8 mouse cellular contexts compared by ENCODE assay signal in the genomic region with DNA sequence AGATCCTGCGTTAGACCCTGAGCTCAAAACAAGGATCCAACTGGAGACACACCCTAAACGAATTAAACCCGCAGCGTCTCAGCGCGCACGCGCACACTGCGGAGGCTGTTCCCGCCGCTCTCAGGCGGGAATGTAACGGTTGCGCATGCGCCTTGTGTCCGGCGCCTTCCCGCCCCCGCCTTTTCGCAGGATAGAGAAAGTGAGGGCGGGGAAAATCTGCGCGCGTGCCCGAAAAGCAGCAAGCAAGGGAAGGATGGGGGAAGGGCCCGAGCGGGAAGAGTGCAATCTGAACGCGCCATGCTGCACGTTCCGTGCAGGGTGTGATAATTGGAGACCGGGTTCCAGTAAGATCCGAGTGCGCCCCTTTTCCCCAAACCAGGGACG. TPM values are rescaled to one million over a fixed set of nuclear protein-coding genes. Genes with fewer than 3 reads are reported as not detected.
DNase-seq lines count a peak whose midpoint lies in the region; ATAC-seq lines count a peak whose summit lies in the region.

No protein-coding gene starts in this region.

- H3K27me3 ChIP-seq in embryonic facial prominence, embryonic 11.5 days (ENCODE audit: control insufficient read depth, insufficient read depth, low read length), result no peaks in the 10 kb centered on the region
- H3K27me3 ChIP-seq in limb, embryonic 10.5 days (ENCODE audit: low read depth, poor library complexity, severe bottlenecking), result no peaks in the 10 kb centered on the region
- no peaks in the 10 kb centered on the region for H3K27me3 ChIP-seq in midbrain, embryonic 12.5 days

- DNase-seq in 3134 (ENCODE audit: extremely low read depth, insufficient read length, low spot score), result peak; percentile 95
- DNase-seq in adrenal gland, postnatal 25 days, result peak; percentile 96
- DNase-seq in embryonic facial prominence, embryonic 11.5 days (ENCODE audit: low spot score), result peak; percentile 98
- DNase-seq in heart, adult 11 months, result peak; percentile 99
- peak; percentile 95 for DNase-seq in kidney, adult 18-20 months
- DNase-seq in limb, embryonic 10.5 days (ENCODE audit: low spot score), result peak; percentile 98
- peak; percentile 95 for DNase-seq in skeletal muscle tissue, adult 2 months (ENCODE audit: low read depth, low spot score)

- peak overlapping the region; percentile 61 for H3K4me2 ChIP-seq in embryonic facial prominence, embryonic 11.5 days (ENCODE audit: low read depth, low read length)
- peak overlapping the region; percentile 97 for H3K4me2 ChIP-seq in midbrain, embryonic 12.5 days (replicated peaks)

- peak overlapping the region; percentile 93 for H3K27ac ChIP-seq in embryonic facial prominence, embryonic 11.5 days (replicated peaks; ENCODE audit: low read depth, low read length)
- peak overlapping the region; percentile 98 for H3K27ac ChIP-seq in limb, embryonic 10.5 days
- H3K27ac ChIP-seq in midbrain, embryonic 12.5 days (replicated peaks), result peak overlapping the region; percentile 98

- H3K36me3 ChIP-seq in embryonic facial prominence, embryonic 11.5 days (replicated peaks; ENCODE audit: control insufficient read depth, insufficient read depth, low read depth, low read length), result no peaks in the 10 kb centered on the region
- H3K36me3 ChIP-seq in limb, embryonic 10.5 days, result peaks cover 22% of the 10 kb centered on the region
- H3K36me3 ChIP-seq in midbrain, embryonic 12.5 days, result peaks cover 12% of the 10 kb centered on the region

- H3K9ac ChIP-seq in embryonic facial prominence, embryonic 11.5 days (replicated peaks; ENCODE audit: low read length), result peak overlapping the region; percentile 93
- peak overlapping the region; percentile 88 for H3K9ac ChIP-seq in midbrain, embryonic 12.5 days (replicated peaks)

- H3K9me3 ChIP-seq in embryonic facial prominence, embryonic 11.5 days (replicated peaks; ENCODE audit: control insufficient read depth, low read length), result no peaks in the 10 kb centered on the region
- H3K9me3 ChIP-seq in limb, embryonic 10.5 days (replicated peaks), result no peaks in the 10 kb centered on the region
- no peaks in the 10 kb centered on the region for H3K9me3 ChIP-seq in midbrain, embryonic 12.5 days

- 0 out of 2 replicates have a peak, but pooled peaks cover 3% of the 10 kb centered on the region for H3K4me1 ChIP-seq in embryonic facial prominence, embryonic 11.5 days (ENCODE audit: control insufficient read depth, insufficient read depth, low read length)
- H3K4me1 ChIP-seq in limb, embryonic 10.5 days, result peaks cover 24% of the 10 kb centered on the region
- peaks cover 18% of the 10 kb centered on the region for H3K4me1 ChIP-seq in midbrain, embryonic 12.5 days

- peak; percentile 72 for ATAC-seq in embryonic facial prominence, embryonic 11.5 days (replicated peaks; ENCODE audit: insufficient number of reproducible peaks, low FRiP score, low TSS enrichment, low read depth)
- ATAC-seq in midbrain, embryonic 12.5 days (ENCODE audit: low FRiP score, low read depth), result peak; percentile 82

- 0% methylated on average over 35 of the region's 35 CpGs for WGBS in embryonic facial prominence, embryonic 11.5 days
- WGBS in limb, embryonic 10.5 days, result 0% methylated on average over 35 of the region's 35 CpGs
- under 1% methylated on average over 35 of the region's 35 CpGs for WGBS in midbrain, embryonic 12.5 days

- peak overlapping the region; percentile 61 for H3K4me3 ChIP-seq in embryonic facial prominence, embryonic 11.5 days (ENCODE audit: low read depth, low read length)
- peak overlapping the region; percentile 74 for H3K4me3 ChIP-seq in limb, embryonic 10.5 days
- H3K4me3 ChIP-seq in midbrain, embryonic 12.5 days, result peak overlapping the region; percentile 77

RNA-seq across cellular contexts. Expression of a gene that starts 0.5 kb away (rescaled TPM):
- total RNA-seq in adrenal gland, postnatal 25 days (2021), result 285 and 323 TPM in 2 replicates
- 2,291 and 2,381 TPM in 2 replicates for polyA plus RNA-seq in embryonic facial prominence, embryonic 11.5 days (2014; fragmentation: Nextera tagmentation; extraction: Ambion mirVana)
- 2,301 and 2,452 TPM in 2 replicates for polyA plus RNA-seq in limb, embryonic 10.5 days (2016; fragmentation: Nextera tagmentation; extraction: Ambion mirVana)
- polyA plus RNA-seq in midbrain, embryonic 12.5 days (2016; fragmentation: Nextera tagmentation; extraction: Ambion mirVana), result 1,566 and 1,635 TPM in 2 replicates

RNA-seq across cellular contexts. Expression of a gene that starts 15.8 kb away (rescaled TPM):
- total RNA-seq in adrenal gland, postnatal 25 days (2021), result 25.2 and 30.5 TPM in 2 replicates
- 3.9 and 7.1 TPM in 2 replicates for polyA plus RNA-seq in embryonic facial prominence, embryonic 11.5 days (2014; fragmentation: Nextera tagmentation; extraction: Ambion mirVana)
- 23.9 and 28.3 TPM in 2 replicates for polyA plus RNA-seq in limb, embryonic 10.5 days (2016; fragmentation: Nextera tagmentation; extraction: Ambion mirVana)
- 37.1 and 40.7 TPM in 2 replicates for polyA plus RNA-seq in midbrain, embryonic 12.5 days (2016; fragmentation: Nextera tagmentation; extraction: Ambion mirVana)

RNA-seq across cellular contexts. Expression of a gene that starts 19.5 kb away (rescaled TPM):
- not detected in 2 replicates for total RNA-seq in adrenal gland, postnatal 25 days (2021)
- not detected in 2 replicates for polyA plus RNA-seq in embryonic facial prominence, embryonic 11.5 days (2014; fragmentation: Nextera tagmentation; extraction: Ambion mirVana)
- polyA plus RNA-seq in limb, embryonic 10.5 days (2016; fragmentation: Nextera tagmentation; extraction: Ambion mirVana), result not detected in 2 replicates
- polyA plus RNA-seq in midbrain, embryonic 12.5 days (2016; fragmentation: Nextera tagmentation; extraction: Ambion mirVana), result not detected in 2 replicates

RNA-seq across cellular contexts. Expression of a gene that starts 19.7 kb away (rescaled TPM):
- total RNA-seq in adrenal gland, postnatal 25 days (2021), result 81.5 and 90.9 TPM in 2 replicates
- 3,177 and 3,658 TPM in 2 replicates for polyA plus RNA-seq in embryonic facial prominence, embryonic 11.5 days (2014; fragmentation: Nextera tagmentation; extraction: Ambion mirVana)
- polyA plus RNA-seq in limb, embryonic 10.5 days (2016; fragmentation: Nextera tagmentation; extraction: Ambion mirVana), result 1,294 and 1,475 TPM in 2 replicates
- 9,394 and 9,642 TPM in 2 replicates for polyA plus RNA-seq in midbrain, embryonic 12.5 days (2016; fragmentation: Nextera tagmentation; extraction: Ambion mirVana)

RNA-seq across cellular contexts. Expression of a gene that starts 35.5 kb away (rescaled TPM):
- total RNA-seq in adrenal gland, postnatal 25 days (2021), result 1.1 and 2.4 TPM in 2 replicates
- 0.76 and 1.3 TPM in 2 replicates for polyA plus RNA-seq in embryonic facial prominence, embryonic 11.5 days (2014; fragmentation: Nextera tagmentation; extraction: Ambion mirVana)
- polyA plus RNA-seq in limb, embryonic 10.5 days (2016; fragmentation: Nextera tagmentation; extraction: Ambion mirVana), result 0.40 and 0.46 TPM in 2 replicates
- 0.56 and 0.66 TPM in 2 replicates for polyA plus RNA-seq in midbrain, embryonic 12.5 days (2016; fragmentation: Nextera tagmentation; extraction: Ambion mirVana)

Comparison
In these comparisons a context has a peak if more than half of its experiments do, and no peak if none do; other contexts are left out.
1. Peak in every context shown above with its lines: DNase-seq, ATAC-seq, H3K4me3 ChIP-seq and H3K27ac ChIP-seq.